Mouse (Mus musculus) heart, postnatal 36 days (tissue): ENCODE results near the gene Tmem151a. TPM values are rescaled to one million over a fixed set of nuclear protein-coding genes. Genes with fewer than 3 reads are reported as not detected.

Experiments
- total RNA-seq, 2 experiments: library from RNA; stranded (reverse); gene quantifications; 2 replicates each; pipeline ENCODE4 v1.2.3; 2021

Gene Tmem151a
- total RNA-seq, 2 experiments from 2014 or later, result 1.7 to 2.8 TPM

Other genes with a start within 250 kb of the Tmem151a start
- gene Ccs, start 246.2 kb downstream of the Tmem151a start, total RNA-seq, result 10 to 100 TPM; 28.4 to 30.3 TPM
- gene Ccdc87, start 246.2 kb downstream of the Tmem151a start, total RNA-seq, result not detected
- 10 to 100 TPM; 84.5 to 90.7 TPM for gene Ctsf, start 230.4 kb downstream of the Tmem151a start, total RNA-seq
- under 1 TPM; 0.30 to 0.44 TPM for gene Actn3, start 207.6 kb downstream of the Tmem151a start, total RNA-seq
- gene Zdhhc24, start 206.9 kb downstream of the Tmem151a start, total RNA-seq, result 1 to 10 TPM; 3.2 to 3.4 TPM
- gene Bbs1, start 178.9 kb downstream of the Tmem151a start, total RNA-seq, result 1 to 10 TPM; 2.3 to 5.1 TPM
- 10 to 100 TPM; 17.4 to 21.3 TPM for gene Dpp3, start 157.2 kb downstream of the Tmem151a start, total RNA-seq
- 1 to 10 TPM; 1.6 to 3.3 TPM for gene Peli3, start 142.4 kb downstream of the Tmem151a start, total RNA-seq
- 10 to 100 TPM; 69.1 to 69.9 TPM for gene Mrpl11, start 123.4 kb downstream of the Tmem151a start, total RNA-seq
- not detected for gene Npas4, start 95.2 kb downstream of the Tmem151a start, total RNA-seq
- 10 to 100 TPM; 12.7 to 13.2 TPM for gene Slc29a2, start 61.7 kb downstream of the Tmem151a start, total RNA-seq
- gene B4gat1, start 46.7 kb downstream of the Tmem151a start, total RNA-seq, result 10 to 100 TPM; 45.1 to 47.2 TPM
- 1 to 10 TPM; 1.4 to 3.9 TPM for gene AC124502.3, start 46.6 kb downstream of the Tmem151a start, total RNA-seq
- gene Brms1, start 44.2 kb downstream of the Tmem151a start, total RNA-seq, result 10 to 100 TPM; 13.9 to 15.6 TPM
- gene Rin1, start 35.0 kb downstream of the Tmem151a start, total RNA-seq, result 1 to 10 TPM; 1.8 to 2.1 TPM
- 10 to 100 TPM; 13.8 to 15.1 TPM for gene Cd248, start 17.5 kb downstream of the Tmem151a start, total RNA-seq
- 100 to 1,000 TPM in 1 of 2 experiments, 10 to 100 TPM in 1; 89.0 to 102 TPM for gene Yif1a, start 3.0 kb upstream of the Tmem151a start, total RNA-seq
- under 1 TPM; 0.30 to 0.31 TPM for gene Cnih2, start 13.0 kb upstream of the Tmem151a start, total RNA-seq
- 100 to 1,000 TPM; 176 to 201 TPM for gene Rab1b, start 21.5 kb upstream of the Tmem151a start, total RNA-seq
- gene Klc2, start 33.0 kb upstream of the Tmem151a start, total RNA-seq, result 10 to 100 TPM; 47.3 to 49.7 TPM
- 10 to 100 TPM; 19.9 to 21.5 TPM for gene Pacs1, start 187.6 kb upstream of the Tmem151a start, total RNA-seq
- gene Sf3b2, start 209.9 kb upstream of the Tmem151a start, total RNA-seq, result 100 to 1,000 TPM; 115 to 128 TPM
- gene Gal3st3, start 212.8 kb upstream of the Tmem151a start, total RNA-seq, result 10 to 100 TPM; 20.0 to 24.2 TPM